In genomic region chr13:117975823-117976222, GRCm38 (mm10) we compare ENCODE assay signal across 18 mouse cellular contexts.
A peak's percentile ranks its signal among the peaks of the same experiment; 100 is the strongest.
DNase-seq lines count a peak whose midpoint lies in the region; ATAC-seq and TF ChIP-seq lines count a peak whose summit lies in the region.
"Had no signal": no experiment of that assay in that cellular context is flagged by ENCODE, and none has a peak within 500 bp of the region (broad histone marks: within the 10 kb centered on the region; RNA-seq: fewer than 3 reads in every experiment).

No protein-coding gene starts in this region.

- H3K9me3 ChIP-seq in forebrain, embryonic 13.5 days (replicated peaks), result no peaks in the 10 kb centered on the region
- no peaks in the 10 kb centered on the region for H3K9me3 ChIP-seq in forebrain, embryonic 16.5 days (ENCODE audit: control insufficient read depth, low read length)
- no peaks in the 10 kb centered on the region for H3K9me3 ChIP-seq in midbrain, embryonic 11.5 days (ENCODE audit: control insufficient read depth, low read length)
- no peaks in the 10 kb centered on the region for H3K9me3 ChIP-seq in midbrain, embryonic 14.5 days (ENCODE audit: control insufficient read depth, low read length)
- H3K9me3 ChIP-seq in E14TG2a.4 (ENCODE audit: low read length), result no peaks in the 10 kb centered on the region
- no peaks in the 10 kb centered on the region for H3K9me3 ChIP-seq in intestine, embryonic 15.5 days
- H3K9me3 ChIP-seq: embryonic facial prominence, embryonic 15.5 days; forebrain, embryonic 10.5 days had no signal

- no peak overlapping the region for H3K9ac ChIP-seq in forebrain, embryonic 13.5 days
- no peak overlapping the region for H3K9ac ChIP-seq in forebrain, embryonic 16.5 days (replicated peaks; ENCODE audit: low read depth, low read length)
- H3K9ac ChIP-seq in midbrain, embryonic 11.5 days (ENCODE audit: low read length), result no peak overlapping the region
- H3K9ac ChIP-seq in midbrain, embryonic 14.5 days (replicated peaks; ENCODE audit: low read length), result no peak overlapping the region
- no peak overlapping the region for H3K9ac ChIP-seq in intestine, embryonic 15.5 days
- H3K9ac ChIP-seq: embryonic facial prominence, embryonic 15.5 days; liver, postnatal 0 days had no signal

- H3K27me3 ChIP-seq in forebrain, embryonic 13.5 days, result no peaks in the 10 kb centered on the region
- no peaks in the 10 kb centered on the region for H3K27me3 ChIP-seq in forebrain, embryonic 16.5 days (replicated peaks; ENCODE audit: control insufficient read depth, insufficient read depth, low read length)
- no peaks in the 10 kb centered on the region for H3K27me3 ChIP-seq in midbrain, embryonic 11.5 days (ENCODE audit: control insufficient read depth, insufficient read depth, low read length)
- H3K27me3 ChIP-seq in midbrain, embryonic 14.5 days (ENCODE audit: control insufficient read depth, insufficient read depth, low read length), result no peaks in the 10 kb centered on the region
- H3K27me3 ChIP-seq in E14TG2a.4 (ENCODE audit: insufficient read depth, low read length), result peaks cover 7% of the 10 kb centered on the region; the same call in 1 of the 2 replicates
- H3K27me3 ChIP-seq in intestine, embryonic 15.5 days (replicated peaks), result no peaks in the 10 kb centered on the region
- H3K27me3 ChIP-seq: embryonic facial prominence, embryonic 15.5 days; megakaryocyte, embryonic 14.5 days had no signal

- TF ChIP-seq CTCF in E14TG2a.4 (conservative IDR thresholded peaks at IDR 0.05; ENCODE audit: low read length), result no peak

- H3K36me3 ChIP-seq in forebrain, embryonic 13.5 days (ENCODE audit: poor library complexity, severe bottlenecking), result no peaks in the 10 kb centered on the region
- H3K36me3 ChIP-seq in forebrain, embryonic 16.5 days (ENCODE audit: control insufficient read depth, insufficient read depth), result no peaks in the 10 kb centered on the region
- no peaks in the 10 kb centered on the region for H3K36me3 ChIP-seq in midbrain, embryonic 11.5 days (ENCODE audit: control insufficient read depth, insufficient read depth, low read length)
- H3K36me3 ChIP-seq in midbrain, embryonic 14.5 days (ENCODE audit: control insufficient read depth, insufficient read depth, low read length), result no peaks in the 10 kb centered on the region
- H3K36me3 ChIP-seq in E14TG2a.4 (ENCODE audit: insufficient read depth, low read length), result no peaks in the 10 kb centered on the region
- H3K36me3 ChIP-seq in intestine, embryonic 15.5 days, result no peaks in the 10 kb centered on the region
- H3K36me3 ChIP-seq: embryonic facial prominence, embryonic 15.5 days; forebrain, embryonic 10.5 days had no signal

- no peak for DNase-seq in midbrain, embryonic 11.5 days (ENCODE audit: low spot score, missing footprints)
- no peak for DNase-seq in midbrain, embryonic 14.5 days
- peak; percentile 17 for DNase-seq in ZHBTc4 (ENCODE audit: low read depth, low spot score)
- DNase-seq: cerebellum, adult 9-10 months; heart, postnatal 4 days; kidney, postnatal 14 days; layer of hippocampus, adult 9-11 months; liver; liver, postnatal 0 days; lung, postnatal 14 days; thymus, postnatal 36 days had no signal

- 0 out of 2 replicates have a peak, but pooled peaks have one; percentile 13 for ATAC-seq in forebrain, embryonic 13.5 days
- no peak for ATAC-seq in forebrain, embryonic 16.5 days
- peak; percentile 38; the same call in 1 of the 2 replicates for ATAC-seq in midbrain, embryonic 11.5 days (ENCODE audit: low FRiP score)
- ATAC-seq in midbrain, embryonic 14.5 days (ENCODE audit: low FRiP score, low TSS enrichment), result no peak
- no peak for ATAC-seq in intestine, embryonic 15.5 days
- ATAC-seq: liver, postnatal 0 days had no signal

- no peak overlapping the region for H3K27ac ChIP-seq in forebrain, embryonic 13.5 days
- no peak overlapping the region for H3K27ac ChIP-seq in forebrain, embryonic 16.5 days (ENCODE audit: low read length)
- no peak overlapping the region for H3K27ac ChIP-seq in midbrain, embryonic 11.5 days (ENCODE audit: low read depth, low read length)
- H3K27ac ChIP-seq in midbrain, embryonic 14.5 days (replicated peaks; ENCODE audit: low read depth, low read length), result no peak overlapping the region
- H3K27ac ChIP-seq in intestine, embryonic 15.5 days, result no peak overlapping the region
- H3K27ac ChIP-seq: embryonic facial prominence, embryonic 15.5 days; forebrain, embryonic 10.5 days had no signal

- 73% methylated on average over 10 of the region's 10 CpGs for WGBS in forebrain, embryonic 13.5 days
- 73% methylated on average over 10 of the region's 10 CpGs for WGBS in forebrain, embryonic 16.5 days
- WGBS in midbrain, embryonic 11.5 days, result 58% methylated on average over 10 of the region's 10 CpGs
- 54% methylated on average over 10 of the region's 10 CpGs for WGBS in midbrain, embryonic 14.5 days
- WGBS in intestine, embryonic 15.5 days, result 55% methylated on average over 10 of the region's 10 CpGs

- H3K4me3 ChIP-seq in forebrain, embryonic 13.5 days, result no peak overlapping the region
- no peak overlapping the region for H3K4me3 ChIP-seq in forebrain, embryonic 16.5 days (replicated peaks; ENCODE audit: low read length)
- no peak overlapping the region for H3K4me3 ChIP-seq in midbrain, embryonic 11.5 days (ENCODE audit: low read depth, low read length)
- H3K4me3 ChIP-seq in midbrain, embryonic 14.5 days (replicated peaks; ENCODE audit: low read depth, low read length), result no peak overlapping the region
- H3K4me3 ChIP-seq in E14TG2a.4 (replicated peaks; ENCODE audit: low read length), result peak overlapping the region; percentile 37; the same call in 1 of the 2 replicates
- H3K4me3 ChIP-seq in intestine, embryonic 15.5 days (replicated peaks), result no peak overlapping the region
- H3K4me3 ChIP-seq: embryonic facial prominence, embryonic 15.5 days; forebrain, embryonic 10.5 days had no signal

- H3K4me2 ChIP-seq in forebrain, embryonic 13.5 days, result no peak overlapping the region
- no peak overlapping the region for H3K4me2 ChIP-seq in forebrain, embryonic 16.5 days (ENCODE audit: low read length)
- no peak overlapping the region for H3K4me2 ChIP-seq in midbrain, embryonic 11.5 days
- H3K4me2 ChIP-seq in midbrain, embryonic 14.5 days (ENCODE audit: low read length), result no peak overlapping the region
- H3K4me2 ChIP-seq in intestine, embryonic 15.5 days (replicated peaks), result no peak overlapping the region
- H3K4me2 ChIP-seq: embryonic facial prominence, embryonic 15.5 days had no signal

- no peaks in the 10 kb centered on the region for H3K4me1 ChIP-seq in forebrain, embryonic 13.5 days
- no peaks in the 10 kb centered on the region for H3K4me1 ChIP-seq in forebrain, embryonic 16.5 days (replicated peaks; ENCODE audit: control insufficient read depth, insufficient read depth, low read length)
- H3K4me1 ChIP-seq in midbrain, embryonic 11.5 days (ENCODE audit: control insufficient read depth, insufficient read depth, low read length), result no peaks in the 10 kb centered on the region
- H3K4me1 ChIP-seq in midbrain, embryonic 14.5 days (ENCODE audit: control insufficient read depth, insufficient read depth, low read length), result no peaks in the 10 kb centered on the region
- no peaks in the 10 kb centered on the region; the same call in 1 of the 2 replicates for H3K4me1 ChIP-seq in E14TG2a.4 (replicated peaks; ENCODE audit: low read depth, low read length)
- H3K4me1 ChIP-seq in intestine, embryonic 15.5 days (replicated peaks), result no peaks in the 10 kb centered on the region
- H3K4me1 ChIP-seq: embryonic facial prominence, embryonic 15.5 days; megakaryocyte, embryonic 14.5 days had no signal

Comparison
In these comparisons a context has a peak if more than half of its experiments do, and no peak if none do; other contexts are left out.
1. ATAC-seq: peak in forebrain, embryonic 13.5 days (single experiment) and midbrain, embryonic 11.5 days (single experiment); none in forebrain, embryonic 16.5 days (single experiment), midbrain, embryonic 14.5 days (single experiment) and intestine, embryonic 15.5 days (single experiment).